Mouse (Mus musculus) cerebellum, adult 11 months (tissue): ENCODE results near the gene Cacna1g.

Experiments
- DNase-seq: peaks from one replicate; pipeline ENCODE4 v3.0.0; 2022

Cacna1g gene

GRCm38 (mm10) chr11:94477651-94478050, 3.7 kb upstream of the Cacna1g start:
- DNase-seq: peak; percentile 77

- DNase-seq: no peak
Observed at GRCm38 (mm10) chr11:94475722-94476121, 1.7 kb upstream of the Cacna1g start.

GRCm38 (mm10) chr11:94474544-94474910, 529 bp upstream of the Cacna1g start:
- DNase-seq: no peak

GRCm38 (mm10) chr11:94472916-94473706, 887 bp downstream of the Cacna1g start:
- DNase-seq: no peak

GRCm38 (mm10) chr11:94472585-94472915, 1.4 kb downstream of the Cacna1g start:
- no peak for DNase-seq

GRCm38 (mm10) chr11:94471740-94472584, 2.0 kb downstream of the Cacna1g start:
- no peak for DNase-seq

GRCm38 (mm10) chr11:94470391-94470790, 3.6 kb downstream of the Cacna1g start:
- DNase-seq: no peak

- no peak for DNase-seq
Observed at GRCm38 (mm10) chr11:94469136-94470064, 4.6 kb downstream of the Cacna1g start.

- DNase-seq: no peak
Observed at GRCm38 (mm10) chr11:94468582-94469064, 5.4 kb downstream of the Cacna1g start.

- no peak for DNase-seq
Observed at GRCm38 (mm10) chr11:94466333-94466855, 7.6 kb downstream of the Cacna1g start.

GRCm38 (mm10) chr11:94464170-94464569, 9.8 kb downstream of the Cacna1g start:
- DNase-seq: no peak

GRCm38 (mm10) chr11:94461856-94462255, 12.1 kb downstream of the Cacna1g start:
- no peak for DNase-seq

- no peak for DNase-seq
Observed at GRCm38 (mm10) chr11:94457001-94457400, 17.0 kb downstream of the Cacna1g start.

- no peak for DNase-seq
Observed at GRCm38 (mm10) chr11:94456347-94456746, 17.7 kb downstream of the Cacna1g start.

GRCm38 (mm10) chr11:94455161-94455820, 18.7 kb downstream of the Cacna1g start:
- no peak for DNase-seq

- DNase-seq: no peak
Observed at GRCm38 (mm10) chr11:94454756-94455155, 19.2 kb downstream of the Cacna1g start.

GRCm38 (mm10) chr11:94451091-94451773, 22.8 kb downstream of the Cacna1g start:
- DNase-seq: no peak

- no peak for DNase-seq
Observed at GRCm38 (mm10) chr11:94449886-94450285, 24.1 kb downstream of the Cacna1g start.

GRCm38 (mm10) chr11:94449239-94449638, 24.8 kb downstream of the Cacna1g start:
- DNase-seq: no peak

GRCm38 (mm10) chr11:94447017-94447416, 27.0 kb downstream of the Cacna1g start:
- DNase-seq: no peak

GRCm38 (mm10) chr11:94445300-94445699, 28.7 kb downstream of the Cacna1g start:
- DNase-seq: no peak
